Mouse (Mus musculus) limb, embryonic 10.5 days (tissue): ENCODE data around the gene Pde6h. TPM values are rescaled to one million over a fixed set of nuclear protein-coding genes. Genes with fewer than 3 reads are reported as not detected.
A peak's percentile ranks its signal among the peaks of the same experiment; 100 is the strongest.
"Not testable (repeated sequence)": the region's sequence is repeated elsewhere in the genome, so short reads cannot be mapped to it uniquely, and the experiment has no call there.

Experiments
- DNase-seq: peaks from one replicate; pipeline ENCODE4 v3.0.0-alpha.2; 2017; ENCODE audit warnings: low spot score
- H3K27ac ChIP-seq: fragments of 300-500 bp; sonication (generic); 2 replicates; pipeline ENCODE4 v1.5.1; 2016; ENCODE audit warnings: mild to moderate bottlenecking
- H3K27me3 ChIP-seq: fragments of 300-500 bp; sonication (generic); 2 replicates; pipeline ENCODE4 v1.6.1; 2016; ENCODE audit warnings: low read depth, mild to moderate bottlenecking; ENCODE audit not compliant: poor library complexity, severe bottlenecking
- H3K36me3 ChIP-seq: fragments of 300-500 bp; sonication (generic); 2 replicates; pipeline ENCODE4 v1.6.1; 2016; ENCODE audit warnings: mild to moderate bottlenecking, moderate library complexity
- H3K4me1 ChIP-seq: fragments of 300-500 bp; sonication (generic); 2 replicates; pipeline ENCODE4 v1.6.1; 2016
- H3K4me3 ChIP-seq: fragments of 300-500 bp; sonication (generic); 2 replicates; pipeline ENCODE4 v1.5.1; 2016; ENCODE audit warnings: mild to moderate bottlenecking, moderate library complexity
- H3K9me3 ChIP-seq: fragments of 300-500 bp; sonication (generic); replicated peaks from 2 replicates; pipeline ENCODE4 v1.6.1; 2016; ENCODE audit warnings: mild to moderate bottlenecking
- WGBS: fragments of 180-500 bp; shearing (Covaris S2); methylation state at CpG from one replicate; pipeline ENCODE4 v1.1.7; 2016; 5-methylcytosine and 5-hydroxymethylcytosine counted together
- polyA plus RNA-seq: library from polyadenylated mRNA; unstranded; fragments of >200 nt; fragmentation: Nextera tagmentation; extraction: Ambion mirVana; gene quantifications from 2 replicates; pipeline ENCODE4 v1.2.1, GENCODE M21; 2016

The Pde6h gene
- polyA plus RNA-seq, 1 experiment from 2014 or later = not detected

DNA sequence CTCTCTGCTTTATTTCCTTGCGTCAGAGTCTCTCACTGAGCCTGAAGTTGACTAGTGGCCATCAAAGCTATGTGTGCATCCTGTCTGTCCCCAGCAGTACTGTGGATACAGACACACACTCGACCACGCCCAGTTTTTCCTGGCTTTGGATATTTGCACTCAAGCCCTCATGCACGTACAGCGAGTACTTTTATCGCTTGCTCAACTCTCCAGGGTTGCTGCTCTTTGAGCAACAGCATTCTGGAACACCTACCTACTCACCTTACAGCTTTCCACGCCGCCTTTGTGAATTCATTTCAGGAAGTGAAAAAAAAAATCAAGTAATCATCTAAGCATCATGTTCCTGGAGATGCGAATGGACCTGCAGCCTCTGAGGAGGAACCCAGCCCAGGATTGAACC lies 29.3 kb downstream of the Pde6h start:
- peaks cover 4% of the 10 kb centered on the region; the same call in 1 of the 2 replicates for H3K4me1 ChIP-seq
- H3K9me3 ChIP-seq = no peaks in the 10 kb centered on the region
- no peak overlapping the region for H3K4me3 ChIP-seq
- no peaks in the 10 kb centered on the region for H3K36me3 ChIP-seq
- no peak overlapping the region for H3K27ac ChIP-seq
- WGBS = 94% methylated on average over 9 of the region's 9 CpGs
- no peaks in the 10 kb centered on the region for H3K27me3 ChIP-seq
- DNase-seq = no peak

DNA sequence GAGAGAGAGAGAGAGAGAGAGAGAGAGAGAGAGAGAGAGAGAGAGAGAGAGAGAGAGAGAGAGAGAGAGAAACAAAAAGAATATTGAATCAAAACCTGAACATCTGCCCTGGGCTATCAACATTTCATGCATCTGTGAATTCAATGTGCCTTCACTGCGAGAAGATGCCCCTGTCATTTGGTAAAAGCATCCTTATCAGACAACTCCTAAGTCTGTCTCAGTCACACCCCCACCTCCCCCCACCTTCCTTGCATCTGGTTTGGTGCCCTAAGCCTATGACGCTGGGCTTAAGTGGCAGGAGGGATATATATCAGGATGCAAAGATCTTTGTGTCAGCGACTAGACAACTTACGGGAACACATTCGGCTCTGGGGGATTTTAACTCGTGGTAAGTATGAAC lies 30.6 kb downstream of the Pde6h start:
- no peak for DNase-seq
- Histone ChIP-seq H3K36me3 (no peaks in the 10 kb centered on the region), H3K27me3 (no peaks in the 10 kb centered on the region), H3K27ac (no peak overlapping the region), H3K4me3 (no peak overlapping the region), H3K9me3 (no peaks in the 10 kb centered on the region), H3K4me1 (peaks cover 4% of the 10 kb centered on the region; the same call in 1 of the 2 replicates)
- WGBS = 85% methylated on average over 6 of the region's 6 CpGs

DNA sequence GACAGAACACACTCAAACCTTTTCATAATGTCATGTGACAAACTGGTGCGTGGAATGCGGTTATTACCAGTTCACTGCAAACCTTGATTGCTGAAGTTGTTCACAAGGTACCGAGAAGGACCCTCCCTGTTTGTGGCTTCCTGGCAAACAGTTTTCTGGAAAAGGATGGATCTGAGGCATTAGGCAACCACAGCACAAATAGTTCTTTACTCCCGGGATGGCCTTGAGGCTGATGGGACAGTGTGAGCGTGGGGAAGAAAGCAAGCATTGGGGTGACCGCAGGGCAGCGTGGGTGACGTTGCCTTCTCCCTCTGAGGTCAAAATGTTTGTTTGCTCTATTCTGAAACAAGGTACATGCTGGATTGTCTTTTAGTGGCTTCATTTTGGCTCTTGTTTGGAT lies 31.1 kb downstream of the Pde6h start:
- no peak for DNase-seq
- Histone ChIP-seq H3K27me3 (no peaks in the 10 kb centered on the region), H3K9me3 (no peaks in the 10 kb centered on the region), H3K36me3 (no peaks in the 10 kb centered on the region), H3K27ac (no peak overlapping the region), H3K4me3 (no peak overlapping the region), H3K4me1 (peaks cover 4% of the 10 kb centered on the region; the same call in 1 of the 2 replicates)
- WGBS = 89% methylated on average over 8 of the region's 8 CpGs

DNA sequence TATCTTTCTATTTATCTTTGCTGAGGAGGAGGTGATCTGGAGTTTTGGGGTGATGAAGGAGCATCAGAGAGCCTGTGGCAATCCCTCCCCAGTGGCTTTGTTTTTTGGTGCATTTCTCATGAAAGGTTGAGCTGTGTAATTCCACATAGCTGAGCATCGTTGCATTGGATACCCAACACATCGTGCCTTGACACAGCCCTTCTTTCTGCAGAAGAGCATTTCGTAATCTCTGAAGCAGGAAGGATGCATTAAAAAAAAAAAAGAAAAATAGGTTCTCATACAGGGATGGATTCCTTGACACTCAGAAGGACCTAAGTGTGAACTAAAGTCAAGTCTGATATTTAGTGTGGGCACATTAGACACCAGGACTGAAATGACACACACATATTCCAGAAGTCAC lies 31.6 kb downstream of the Pde6h start:
- peaks cover 4% of the 10 kb centered on the region; the same call in 1 of the 2 replicates for H3K4me1 ChIP-seq
- H3K36me3 ChIP-seq = no peaks in the 10 kb centered on the region
- no peaks in the 10 kb centered on the region for H3K27me3 ChIP-seq
- 94% methylated on average over 3 of the region's 3 CpGs for whole genome bisulfite sequencing
- H3K27ac ChIP-seq = no peak overlapping the region
- no peaks in the 10 kb centered on the region for H3K9me3 ChIP-seq
- no peak overlapping the region for H3K4me3 ChIP-seq
- no peak for DNase-seq

DNA sequence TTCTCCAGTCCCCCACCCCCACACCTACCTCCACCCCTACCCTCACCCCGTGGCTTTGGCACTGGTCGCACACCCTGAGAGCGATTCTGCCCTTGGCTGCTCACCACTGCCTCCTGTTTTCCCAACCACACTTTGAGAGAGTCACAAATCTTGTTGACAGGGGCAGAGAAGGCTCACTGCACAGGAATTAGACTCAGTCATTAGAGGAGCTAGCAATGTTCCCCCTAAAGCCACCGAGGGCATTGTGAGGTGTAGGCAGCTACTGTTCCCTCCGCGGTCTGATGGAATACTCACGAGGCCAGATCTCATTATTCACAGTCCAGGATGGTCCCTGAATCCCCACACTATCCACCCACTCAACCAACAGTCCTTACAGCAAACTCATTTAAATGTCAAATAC lies 33.4 kb downstream of the Pde6h start:
- DNase-seq = no peak
- peaks cover 4% of the 10 kb centered on the region; the same call in 1 of the 2 replicates for H3K4me1 ChIP-seq
- no peak overlapping the region for H3K4me3 ChIP-seq
- no peaks in the 10 kb centered on the region for H3K27me3 ChIP-seq
- WGBS = 63% methylated on average over 7 of the region's 7 CpGs
- H3K27ac ChIP-seq = no peak overlapping the region
- no peaks in the 10 kb centered on the region for H3K36me3 ChIP-seq
- H3K9me3 ChIP-seq = no peaks in the 10 kb centered on the region

DNA sequence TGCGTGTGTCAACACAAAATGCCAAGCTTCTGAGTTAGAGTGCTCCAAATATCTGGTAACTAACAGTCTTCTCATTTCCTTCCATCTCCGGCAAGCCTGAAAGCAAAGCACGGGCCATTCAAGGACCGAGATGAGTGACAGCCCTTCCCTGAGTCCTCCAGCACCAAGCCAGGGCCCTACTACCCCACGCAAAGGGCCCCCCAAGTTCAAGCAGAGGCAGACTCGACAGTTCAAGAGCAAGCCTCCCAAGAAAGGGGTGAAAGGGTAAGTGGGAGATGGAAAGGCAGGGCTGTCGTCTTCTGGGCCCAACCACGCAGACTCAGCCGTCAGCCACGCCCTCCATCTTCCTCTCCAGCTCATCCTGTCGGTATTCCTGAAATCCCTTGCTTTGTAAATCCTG lies 35.5 kb downstream of the Pde6h start:
- H3K36me3 ChIP-seq = no peaks in the 10 kb centered on the region
- H3K4me3 ChIP-seq = no peak overlapping the region
- H3K4me1 ChIP-seq = peaks cover 4% of the 10 kb centered on the region; the same call in 1 of the 2 replicates
- no peaks in the 10 kb centered on the region for H3K27me3 ChIP-seq
- no peak overlapping the region for H3K27ac ChIP-seq
- WGBS = 66% methylated on average over 11 of the region's 11 CpGs
- no peak for DNase-seq
- H3K9me3 ChIP-seq = no peaks in the 10 kb centered on the region

DNA sequence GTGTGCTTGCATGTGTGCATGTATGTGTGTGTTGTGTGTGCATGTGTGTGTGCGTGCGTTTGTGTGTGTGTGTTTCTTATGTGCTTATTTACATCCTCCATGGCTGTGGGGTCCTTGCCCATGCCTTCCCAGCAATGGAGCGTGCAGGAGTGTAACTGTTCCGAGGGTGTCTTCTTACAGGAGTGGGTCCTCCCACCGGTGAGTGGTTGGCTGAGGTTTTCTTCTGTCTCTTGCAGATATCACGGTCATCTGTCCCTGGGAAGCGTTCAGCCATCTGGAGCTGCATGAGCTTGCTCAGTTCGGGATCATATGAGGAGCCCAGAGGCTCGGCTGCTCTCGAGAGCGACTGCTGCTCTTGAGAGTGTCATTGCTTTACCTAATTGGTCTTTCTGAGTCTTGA lies 39.3 kb downstream of the Pde6h start:
- Histone ChIP-seq H3K36me3 (no peaks in the 10 kb centered on the region), H3K4me3 (no peak overlapping the region), H3K4me1 (peaks cover 5% of the 10 kb centered on the region), H3K27me3 (no peaks in the 10 kb centered on the region), H3K9me3 (no peaks in the 10 kb centered on the region), H3K27ac (no peak overlapping the region)
- no peak for DNase-seq
- whole genome bisulfite sequencing = 82% methylated on average over 11 of the region's 11 CpGs

DNA sequence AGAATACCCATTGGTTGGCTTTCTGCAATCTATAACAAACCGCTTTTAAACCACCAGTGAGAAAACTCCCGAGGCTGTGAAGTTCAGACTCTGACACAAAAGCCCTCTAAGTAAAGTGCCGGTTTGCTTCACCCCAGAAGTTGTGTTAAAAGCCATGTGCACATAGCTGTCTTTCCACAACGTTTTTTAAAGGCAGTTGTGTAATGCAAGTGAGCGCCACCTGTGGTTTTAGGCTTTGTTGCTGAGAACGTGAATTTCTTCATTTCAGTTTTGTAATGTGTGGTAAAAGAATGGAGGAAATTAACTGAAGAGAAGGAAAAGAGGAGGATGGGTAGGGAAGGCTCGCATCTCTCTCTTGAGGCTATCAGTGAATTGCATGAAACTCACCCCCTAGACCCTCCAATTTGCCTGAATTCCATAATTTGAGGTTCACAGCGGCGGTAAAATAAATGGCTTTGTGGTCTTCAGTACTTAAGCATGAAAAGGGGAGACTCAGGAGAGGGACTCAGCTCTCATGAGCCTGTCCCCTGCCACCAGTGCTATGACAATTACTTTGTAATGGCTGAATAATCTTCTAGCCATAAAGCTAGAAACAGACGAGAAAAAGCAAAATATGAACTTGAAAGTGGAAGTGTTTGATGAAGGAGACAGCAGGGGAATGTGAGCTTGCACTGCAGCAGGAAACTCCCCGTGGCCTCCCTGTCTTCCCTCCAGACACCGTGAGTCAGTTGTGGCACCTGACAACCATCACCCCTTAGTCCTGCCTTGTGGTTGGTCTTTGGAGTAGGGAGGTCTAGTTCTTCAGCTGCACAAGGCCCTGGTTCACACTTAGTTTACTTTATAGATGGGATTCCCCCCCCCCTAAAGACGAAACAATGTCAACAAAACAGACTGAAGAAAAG lies 41.2 kb downstream of the Pde6h start:
- H3K4me1 ChIP-seq = peaks cover 5% of the 10 kb centered on the region
- H3K27ac ChIP-seq = no peak overlapping the region
- no peak for DNase-seq
- H3K36me3 ChIP-seq = no peaks in the 10 kb centered on the region
- no peaks in the 10 kb centered on the region for H3K9me3 ChIP-seq
- H3K4me3 ChIP-seq = no peak overlapping the region
- WGBS = 79% methylated on average over 13 of the region's 13 CpGs
- H3K27me3 ChIP-seq = no peaks in the 10 kb centered on the region

DNA sequence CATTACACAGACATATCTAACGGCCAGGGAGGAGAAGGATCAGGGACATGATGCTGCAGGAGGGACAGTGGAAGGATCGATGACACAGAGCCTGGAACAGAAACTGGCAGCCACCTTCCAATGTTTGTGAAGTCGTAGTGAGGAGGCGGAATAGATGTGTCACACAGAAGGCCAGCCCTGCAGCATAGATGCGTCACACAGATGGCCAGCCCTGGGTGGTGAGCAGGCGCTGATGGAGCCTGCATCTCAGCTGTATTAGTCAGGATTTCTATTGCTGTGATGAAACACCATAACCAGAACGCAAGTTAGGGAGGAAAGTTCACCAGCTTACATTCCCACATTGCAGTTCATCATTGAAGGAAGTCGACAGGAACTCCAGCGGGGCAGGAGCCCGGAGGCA lies 42.3 kb downstream of the Pde6h start:
- Histone ChIP-seq H3K27me3 (no peaks in the 10 kb centered on the region), H3K27ac (no peak overlapping the region), H3K36me3 (no peaks in the 10 kb centered on the region), H3K4me1 (peaks cover 5% of the 10 kb centered on the region), H3K9me3 (no peaks in the 10 kb centered on the region), H3K4me3 (no peak overlapping the region)
- DNase-seq = no peak
- 83% methylated on average over 10 of the region's 10 CpGs for WGBS

DNA sequence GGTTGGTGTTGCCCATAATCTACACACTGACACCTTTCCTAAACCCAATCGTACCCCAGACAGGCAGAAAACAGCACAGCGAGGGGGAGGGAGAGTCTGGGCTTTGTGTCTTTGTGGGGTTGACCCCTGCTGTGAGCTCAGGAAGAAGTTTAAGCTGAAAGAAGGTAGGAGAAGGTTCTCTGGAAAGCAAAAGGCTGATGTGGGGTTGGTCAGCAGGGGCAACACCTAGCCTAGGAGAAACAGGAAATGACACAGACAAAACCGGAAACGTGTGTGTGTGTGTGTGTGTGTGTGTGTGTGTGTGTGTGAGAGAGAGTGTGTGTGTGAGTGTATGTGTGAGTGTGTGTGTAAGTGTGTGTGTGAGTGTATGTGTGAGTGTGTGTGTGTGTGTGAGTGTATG lies 43.8 kb downstream of the Pde6h start:
- WGBS = 77% methylated on average over 4 of the region's 4 CpGs
- Histone ChIP-seq H3K27me3 (no peaks in the 10 kb centered on the region), H3K4me1 (peaks cover 5% of the 10 kb centered on the region), H3K9me3 (no peaks in the 10 kb centered on the region), H3K36me3 (no peaks in the 10 kb centered on the region), H3K27ac (peak overlapping the region; percentile 50; the same call in 1 of the 2 replicates), H3K4me3 (no peak overlapping the region)
- DNase-seq = no peak

DNA sequence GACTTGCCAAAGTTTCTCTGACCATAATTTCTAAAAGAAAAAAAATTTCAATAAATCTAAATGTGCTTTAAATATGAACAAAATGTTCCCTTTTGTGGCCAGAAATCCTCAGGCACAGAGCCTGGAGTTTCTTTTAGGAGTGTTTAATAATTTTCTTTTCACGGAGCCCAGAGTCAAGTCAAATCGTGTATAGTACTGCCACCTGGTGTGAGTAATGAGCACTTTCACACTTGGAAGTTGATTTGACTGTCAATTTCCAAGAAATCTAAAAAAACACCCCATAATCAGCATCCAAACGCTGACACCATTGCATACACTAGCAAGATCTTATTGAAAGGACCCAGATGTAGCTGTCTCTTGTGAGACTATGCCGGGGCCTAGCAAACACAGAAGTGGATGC lies 45.2 kb downstream of the Pde6h start:
- not testable (repeated sequence) for H3K36me3 ChIP-seq, H3K27ac ChIP-seq, H3K9me3 ChIP-seq, H3K4me3 ChIP-seq, DNase-seq, H3K27me3 ChIP-seq, H3K4me1 ChIP-seq
- WGBS = 59% methylated on average over 4 of the region's 4 CpGs

DNA sequence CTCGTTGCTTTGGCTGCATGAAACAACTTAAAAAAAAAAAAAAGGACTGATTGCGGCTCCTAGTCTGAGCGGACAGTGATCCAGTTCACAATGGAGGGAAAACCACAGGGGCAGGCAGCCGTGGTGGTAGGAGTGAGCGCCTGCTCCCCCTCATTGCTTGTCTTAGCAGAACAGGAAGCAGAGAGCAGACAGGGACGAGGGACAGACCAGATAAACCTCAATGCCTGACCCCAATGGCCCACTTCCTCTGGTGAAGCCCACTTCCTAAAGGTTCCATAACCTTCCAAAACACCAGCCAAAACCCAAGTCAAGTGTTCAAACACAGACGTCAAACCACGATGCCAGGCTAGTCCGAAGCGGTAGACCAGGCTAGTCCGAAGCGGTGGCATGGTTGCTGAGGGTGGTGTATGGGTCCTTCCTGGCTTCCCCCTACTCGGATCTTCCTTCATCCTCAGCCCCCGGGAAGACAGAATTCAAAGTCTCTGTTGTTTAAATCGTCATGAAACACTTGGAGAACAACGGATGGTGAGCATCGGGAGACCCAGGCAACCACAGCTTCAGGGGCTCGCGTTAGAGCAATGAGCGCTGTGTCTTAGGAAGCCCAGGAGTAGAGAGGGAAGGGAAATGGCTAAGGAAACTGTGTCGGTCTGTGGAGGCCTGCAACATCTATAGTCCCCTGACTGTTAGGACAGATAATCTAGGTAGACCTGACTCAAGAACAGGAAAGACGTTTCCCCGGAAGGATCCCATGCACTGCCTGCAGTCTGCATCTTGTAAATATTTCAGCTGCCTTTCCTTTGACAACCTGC lies 55.8 kb downstream of the Pde6h start:
- H3K27ac ChIP-seq = peak overlapping the region; percentile 78
- 89% methylated on average over 23 of the region's 23 CpGs for WGBS
- H3K4me1 ChIP-seq = peaks cover 12% of the 10 kb centered on the region
- H3K27me3 ChIP-seq = no peaks in the 10 kb centered on the region
- DNase-seq = no peak
- no peak overlapping the region for H3K4me3 ChIP-seq
- H3K36me3 ChIP-seq = no peaks in the 10 kb centered on the region
- H3K9me3 ChIP-seq = no peaks in the 10 kb centered on the region

DNA sequence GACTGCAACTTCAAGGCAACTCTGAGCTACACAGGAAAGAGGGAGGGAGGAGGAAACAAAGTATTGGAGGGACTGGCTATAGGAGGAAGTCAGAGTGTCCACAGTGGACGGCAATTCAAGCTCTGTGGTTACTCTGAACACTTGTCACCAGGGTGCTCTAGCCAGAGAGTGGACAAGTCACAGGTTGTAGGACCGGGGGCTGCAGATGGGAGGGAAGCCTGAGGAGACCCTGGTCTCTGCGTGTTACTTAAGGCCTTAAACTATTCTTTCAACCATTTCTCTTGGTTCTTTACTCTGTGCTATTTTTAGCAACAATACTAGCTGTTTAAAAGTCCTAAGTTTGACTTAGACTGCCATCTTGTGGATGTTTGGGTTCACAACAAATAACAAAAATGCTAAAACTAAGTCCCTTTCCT lies 56.7 kb downstream of the Pde6h start:
- Histone ChIP-seq H3K4me3 (no peak overlapping the region), H3K4me1 (peaks cover 12% of the 10 kb centered on the region), H3K27ac (peak overlapping the region; percentile 78), H3K9me3 (no peaks in the 10 kb centered on the region), H3K27me3 (no peaks in the 10 kb centered on the region), H3K36me3 (no peaks in the 10 kb centered on the region)
- WGBS = 28% methylated on average over 3 of the region's 3 CpGs
- DNase-seq = peak; percentile 49
